Mouse (Mus musculus) forebrain, embryonic 12.5 days (tissue): ENCODE data around the gene Sez6. TPM values are rescaled to one million over a fixed set of nuclear protein-coding genes. Genes with fewer than 3 reads are reported as not detected.

Experiments used
- ATAC-seq: fragments of 200-750 bp; cut with Nextera tagmentation; 2 replicates; pipeline ENCODE4 v1.8.0; 2017; ENCODE audit warnings: moderate TSS enrichment; ENCODE audit not compliant: low FRiP score
- H3K27ac ChIP-seq: fragments of 300-500 bp; sonication (generic); 2 replicates; pipeline ENCODE4 v1.5.1; 2016; ENCODE audit warnings: mild to moderate bottlenecking
- H3K27me3 ChIP-seq: fragments of 300-500 bp; sonication (generic); 2 replicates; pipeline ENCODE4 v1.6.1; 2016; ENCODE audit warnings: mild to moderate bottlenecking
- H3K36me3 ChIP-seq: fragments of 300-500 bp; sonication (generic); replicated peaks from 2 replicates; pipeline ENCODE4 v1.6.1; 2016; ENCODE audit warnings: mild to moderate bottlenecking
- H3K4me1 ChIP-seq: fragments of 300-500 bp; sonication (generic); 2 replicates; pipeline ENCODE4 v1.6.1; 2016
- H3K4me2 ChIP-seq: fragments of 300-500 bp; sonication (generic); 2 replicates; pipeline ENCODE4 v1.6.1; 2016; ENCODE audit warnings: mild to moderate bottlenecking, moderate library complexity
- H3K4me3 ChIP-seq: fragments of 300-500 bp; sonication (generic); replicated peaks from 2 replicates; pipeline ENCODE4 v1.5.1; 2016; ENCODE audit warnings: mild to moderate bottlenecking
- H3K9ac ChIP-seq: fragments of 300-500 bp; sonication (generic); 2 replicates; pipeline ENCODE4 v1.6.1; 2016; ENCODE audit warnings: mild to moderate bottlenecking
- H3K9me3 ChIP-seq: fragments of 300-500 bp; sonication (generic); 2 replicates; pipeline ENCODE4 v1.6.1; 2016
- WGBS: fragments of 180-500 bp; shearing (Covaris S2); methylation state at CpG from one replicate; pipeline ENCODE4 v1.1.7; 2016; 5-methylcytosine and 5-hydroxymethylcytosine counted together
- polyA plus RNA-seq: library from polyadenylated mRNA; unstranded; fragments of >200 nt; fragmentation: Nextera tagmentation; extraction: Ambion mirVana; gene quantifications from 2 replicates; pipeline ENCODE4 v1.2.1, GENCODE M21; 2016

Sez6 gene
- polyA plus RNA-seq, 1 experiment from 2014 or later: 54.0 TPM

DNA sequence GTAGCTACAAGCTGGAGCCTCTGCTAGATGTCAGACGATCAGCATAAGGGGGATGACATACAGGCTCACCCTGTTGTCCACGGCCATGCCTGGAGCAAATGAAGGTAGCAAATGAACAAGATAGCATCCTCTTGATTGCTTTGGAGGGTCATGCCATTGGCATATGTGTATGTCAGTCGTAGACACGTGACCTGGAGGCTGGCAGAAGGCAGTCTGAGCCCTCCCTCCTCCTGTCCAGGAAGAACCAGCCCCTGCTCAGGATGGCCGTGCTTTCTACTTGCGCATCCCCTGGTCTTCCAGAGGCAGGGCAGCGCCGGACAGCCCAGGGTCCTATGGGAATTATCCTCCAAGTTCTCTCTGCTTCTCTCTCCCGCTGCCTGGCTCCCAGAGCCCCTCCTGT lies 28.3 kb downstream of the Sez6 start:
- H3K27me3 ChIP-seq: peaks cover 77% of the 10 kb centered on the region
- H3K4me2 ChIP-seq: no peak overlapping the region
- 78% methylated on average over 9 of the region's 9 CpGs for WGBS
- ATAC-seq: no peak
- 0 out of 2 replicates have a peak overlapping the region, but pooled peaks have one; percentile 14 for H3K27ac ChIP-seq
- H3K36me3 ChIP-seq: 0 out of 2 replicates have a peak, but pooled peaks cover 6% of the 10 kb centered on the region
- no peak overlapping the region for H3K4me3 ChIP-seq
- no peaks in the 10 kb centered on the region for H3K9me3 ChIP-seq
- no peak overlapping the region; the same call in 1 of the 2 replicates for H3K9ac ChIP-seq
- peaks cover 36% of the 10 kb centered on the region for H3K4me1 ChIP-seq

DNA sequence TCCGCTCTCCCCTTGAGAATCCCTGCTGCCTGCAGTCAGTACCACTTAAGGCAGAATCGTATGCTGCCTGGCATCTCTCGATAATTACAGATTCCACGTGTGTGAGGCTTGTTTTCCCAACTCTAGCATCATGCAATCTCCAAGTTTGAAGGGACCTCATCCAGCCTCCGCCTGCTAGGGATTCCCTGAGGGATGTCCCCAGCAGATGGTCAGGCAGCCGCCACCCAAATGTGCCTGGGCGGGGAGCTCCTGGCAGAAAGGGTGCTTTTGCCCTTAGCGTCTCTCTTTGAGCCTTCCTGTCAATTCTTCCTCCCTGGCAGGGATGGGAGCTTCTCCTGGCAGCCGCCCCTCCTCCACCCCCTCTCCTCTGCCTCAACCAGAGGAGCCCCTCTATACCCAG lies 29.6 kb downstream of the Sez6 start:
- peaks cover 65% of the 10 kb centered on the region for H3K27me3 ChIP-seq
- 56% methylated on average over 9 of the region's 9 CpGs for WGBS
- H3K4me2 ChIP-seq: no peak overlapping the region
- ATAC-seq: no peak
- H3K36me3 ChIP-seq: no peaks in the 10 kb centered on the region
- no peak overlapping the region for H3K4me3 ChIP-seq
- H3K9ac ChIP-seq: no peak overlapping the region
- no peaks in the 10 kb centered on the region for H3K9me3 ChIP-seq
- peaks cover 47% of the 10 kb centered on the region for H3K4me1 ChIP-seq
- 0 out of 2 replicates have a peak overlapping the region, but pooled peaks have one; percentile 13 for H3K27ac ChIP-seq

DNA sequence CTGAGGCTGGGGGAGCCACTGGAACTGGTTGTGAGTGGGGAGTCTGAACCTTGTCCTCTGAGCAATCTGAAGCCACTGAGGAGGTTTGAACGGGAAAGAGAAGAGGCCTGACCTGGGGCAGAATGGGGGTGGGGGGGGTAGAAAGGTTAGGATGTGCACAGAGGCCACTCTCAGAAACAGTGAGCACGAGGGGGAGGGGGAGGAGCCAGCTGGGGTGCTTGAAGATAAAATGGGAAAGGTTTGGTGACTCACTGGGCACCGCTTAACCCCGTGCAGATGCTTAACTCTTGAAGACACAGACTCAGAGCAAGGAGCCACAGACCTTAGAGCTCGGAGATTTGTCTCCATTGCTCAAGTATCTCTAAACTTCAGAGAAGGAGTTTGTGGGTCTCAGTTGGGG lies 30.3 kb downstream of the Sez6 start:
- Histone ChIP-seq H3K4me1 (peaks cover 51% of the 10 kb centered on the region), H3K4me3 (no peak overlapping the region), H3K27ac (no peak overlapping the region), H3K27me3 (peaks cover 60% of the 10 kb centered on the region), H3K9ac (no peak overlapping the region), H3K4me2 (no peak overlapping the region), H3K36me3 (no peaks in the 10 kb centered on the region), H3K9me3 (no peaks in the 10 kb centered on the region)
- WGBS: 49% methylated on average over 5 of the region's 5 CpGs
- no peak for ATAC-seq

DNA sequence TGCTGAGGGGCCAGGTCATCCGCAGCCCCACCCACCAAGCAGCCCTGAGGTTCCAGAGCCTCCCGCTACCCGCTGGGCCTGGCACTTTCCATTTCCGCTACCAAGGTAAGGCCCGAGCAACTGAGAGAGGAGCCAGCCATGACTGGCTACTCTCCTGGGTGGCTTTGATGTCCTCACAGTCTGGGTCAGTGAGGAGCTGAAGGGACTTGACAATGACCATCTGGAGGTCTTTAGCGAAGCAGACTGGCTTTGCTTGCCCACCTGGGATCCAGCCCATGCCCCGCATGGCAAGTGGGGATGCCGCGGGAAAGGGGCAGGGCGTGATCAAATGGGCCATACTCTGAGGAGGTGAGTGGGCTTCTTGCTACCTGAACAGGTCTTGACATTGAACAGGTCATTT lies 32.3 kb downstream of the Sez6 start:
- peaks cover 54% of the 10 kb centered on the region for H3K27me3 ChIP-seq

DNA sequence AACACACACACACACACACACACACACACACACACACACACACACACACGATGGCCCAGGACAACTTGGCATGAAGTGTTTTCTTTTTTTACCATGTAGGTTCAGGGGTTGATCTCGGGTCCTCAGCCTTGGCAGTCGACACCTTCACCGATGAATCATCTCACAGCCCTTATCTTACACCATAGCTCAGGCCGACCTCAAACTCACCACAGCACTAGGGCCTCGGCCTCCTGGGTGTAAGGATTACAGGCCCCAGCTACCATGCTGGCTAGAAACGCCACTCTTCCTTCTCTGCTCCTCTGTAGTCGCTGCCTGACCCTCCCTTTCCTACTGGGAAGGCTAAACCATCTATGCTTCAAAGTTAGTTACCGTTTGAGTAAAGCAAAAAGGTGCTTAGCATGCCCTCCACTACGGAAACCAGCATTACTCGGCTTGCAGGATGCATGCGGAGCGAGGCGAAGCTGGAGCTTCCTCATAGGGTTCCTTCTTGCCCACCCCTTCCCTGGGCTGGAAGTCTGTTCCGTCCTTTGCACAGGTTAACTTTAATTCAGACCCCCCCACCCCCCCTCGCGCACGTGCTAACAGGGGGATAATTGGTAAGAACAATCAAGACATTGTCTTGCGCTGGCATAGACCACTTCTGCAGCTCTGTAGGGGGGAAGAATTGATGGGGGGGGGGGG lies 34.0 kb downstream of the Sez6 start:
- Histone ChIP-seq H3K27me3 (peaks cover 54% of the 10 kb centered on the region), H3K27ac (peak overlapping the region; percentile 93), H3K9me3 (no peaks in the 10 kb centered on the region), H3K4me2 (peak overlapping the region; percentile 42), H3K9ac (peak overlapping the region; percentile 21; the same call in 1 of the 2 replicates), H3K36me3 (0 out of 2 replicates have a peak, but pooled peaks cover 2% of the 10 kb centered on the region), H3K4me3 (peak overlapping the region; percentile 13), H3K4me1 (peaks cover 44% of the 10 kb centered on the region)
- peak; percentile 13; the same call in 1 of the 2 replicates for ATAC-seq
- WGBS: 6% methylated on average over 19 of the region's 19 CpGs

More for the DNA sequence above, 32.3 kb downstream of the Sez6 start:
- no peaks in the 10 kb centered on the region for H3K9me3 ChIP-seq
- H3K4me1 ChIP-seq: peaks cover 50% of the 10 kb centered on the region
- no peak overlapping the region for H3K27ac ChIP-seq
- 89% methylated on average over 10 of the region's 10 CpGs for WGBS
- no peak for ATAC-seq
- no peak overlapping the region for H3K4me2 ChIP-seq
- no peaks in the 10 kb centered on the region for H3K36me3 ChIP-seq
- no peak overlapping the region for H3K4me3 ChIP-seq
- H3K9ac ChIP-seq: no peak overlapping the region

DNA sequence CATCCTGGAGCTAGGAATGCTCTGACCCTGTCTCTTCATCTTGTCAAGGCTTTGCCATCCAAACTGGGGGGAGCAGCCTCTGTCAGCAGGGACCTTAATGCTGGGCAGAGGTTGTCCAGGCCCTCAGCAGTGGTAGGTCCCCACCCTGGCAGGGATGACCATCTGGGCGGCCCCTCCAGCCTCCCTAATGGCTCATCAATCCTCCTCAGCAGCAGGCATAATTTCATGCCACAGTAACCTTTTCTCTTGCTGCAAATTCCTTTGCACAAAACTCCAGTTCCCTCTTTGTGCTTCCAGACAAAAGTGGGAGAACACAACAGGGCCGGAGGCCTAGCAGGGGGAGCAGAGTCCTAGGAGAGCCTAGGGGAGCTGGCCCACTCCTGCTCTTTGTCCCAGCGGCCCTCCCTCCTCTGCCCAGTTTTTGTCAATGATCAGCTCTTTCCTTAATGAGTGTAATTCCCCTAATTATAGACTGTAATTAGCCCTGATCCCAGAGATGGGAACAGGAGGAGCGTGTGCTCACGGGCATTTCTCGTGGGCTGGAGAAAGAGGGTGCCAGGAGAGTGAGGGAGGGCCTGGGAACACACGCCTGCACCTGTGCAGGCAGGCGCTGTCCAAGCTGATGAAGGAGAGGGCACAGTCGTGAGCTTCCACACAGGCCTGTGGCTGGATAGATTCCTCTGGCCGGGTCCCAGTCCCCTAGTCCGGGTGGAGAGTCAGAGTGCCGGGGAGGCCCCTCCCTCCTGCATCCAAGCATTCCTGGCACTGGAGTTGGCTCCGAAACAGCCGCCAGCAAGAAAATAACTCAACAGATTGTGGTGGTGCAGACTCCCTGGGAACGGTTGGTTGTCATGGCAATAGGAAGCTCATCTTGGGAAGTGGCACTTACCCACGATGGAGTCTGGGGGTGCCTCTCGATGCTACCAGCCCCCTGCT lies 34.8 kb downstream of the Sez6 start:
- H3K4me3 ChIP-seq: peak overlapping the region; percentile 16
- WGBS: 3% methylated on average over 17 of the region's 17 CpGs

DNA sequence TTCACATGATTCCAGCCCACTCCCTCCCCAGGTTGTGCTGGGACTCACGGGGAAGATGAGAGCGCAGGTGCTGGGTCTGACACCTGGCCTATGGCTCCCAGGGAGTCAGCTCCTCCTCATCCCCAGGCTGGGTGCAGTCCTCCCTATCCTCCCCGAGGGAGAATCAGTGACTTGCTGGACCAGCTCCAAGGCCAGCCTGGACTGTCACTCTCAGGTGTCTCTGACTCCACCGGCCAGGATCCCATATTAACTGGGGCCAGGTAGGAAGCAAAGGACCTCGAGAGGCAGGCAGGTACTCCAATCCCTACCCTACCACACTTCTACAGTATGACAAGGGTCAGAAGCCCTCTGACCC lies 35.4 kb downstream of the Sez6 start:
- H3K27me3 ChIP-seq: peaks cover 52% of the 10 kb centered on the region
- H3K36me3 ChIP-seq: 0 out of 2 replicates have a peak, but pooled peaks cover 11% of the 10 kb centered on the region
- no peak overlapping the region for H3K4me3 ChIP-seq
- no peak overlapping the region for H3K9ac ChIP-seq
- WGBS: 43% methylated on average over 5 of the region's 5 CpGs
- H3K27ac ChIP-seq: peak overlapping the region; percentile 93
- H3K9me3 ChIP-seq: no peaks in the 10 kb centered on the region
- peak; percentile 5; the same call in 1 of the 2 replicates for ATAC-seq
- peak overlapping the region; percentile 42 for H3K4me2 ChIP-seq
- H3K4me1 ChIP-seq: peaks cover 30% of the 10 kb centered on the region

More for the DNA sequence above, 34.8 kb downstream of the Sez6 start:
- H3K9ac ChIP-seq: peak overlapping the region; percentile 38; the same call in 1 of the 2 replicates
- H3K9me3 ChIP-seq: no peaks in the 10 kb centered on the region
- H3K36me3 ChIP-seq: 0 out of 2 replicates have a peak, but pooled peaks cover 10% of the 10 kb centered on the region
- peak; percentile 87 for ATAC-seq
- H3K4me2 ChIP-seq: peak overlapping the region; percentile 42
- H3K4me1 ChIP-seq: peaks cover 37% of the 10 kb centered on the region
- H3K27ac ChIP-seq: peak overlapping the region; percentile 93
- H3K27me3 ChIP-seq: peaks cover 52% of the 10 kb centered on the region

DNA sequence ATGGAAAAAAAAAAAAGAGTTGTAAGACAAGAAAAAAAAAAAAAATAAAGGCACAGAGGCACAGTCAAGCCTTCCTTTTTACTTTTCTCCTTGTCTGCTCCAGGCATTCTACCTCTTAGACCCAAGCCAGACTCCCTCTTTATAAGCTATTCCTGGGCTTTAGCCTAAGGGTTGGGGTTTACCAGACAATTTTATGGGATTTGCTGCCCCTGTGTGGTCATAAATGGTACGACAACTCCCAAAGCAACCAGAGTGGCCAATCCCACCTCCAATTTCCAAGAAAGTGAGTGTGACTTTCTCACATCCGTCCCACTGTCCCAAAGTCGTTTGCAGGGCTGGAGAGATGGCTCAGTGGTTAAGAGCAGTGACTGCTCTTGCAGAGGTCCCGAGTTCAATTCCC lies 36.5 kb downstream of the Sez6 start:
- no peaks in the 10 kb centered on the region for H3K9me3 ChIP-seq
- 0% methylated on average over 4 of the region's 4 CpGs for WGBS
- peaks cover 27% of the 10 kb centered on the region for H3K4me1 ChIP-seq
- H3K4me2 ChIP-seq: no peak overlapping the region
- peaks cover 46% of the 10 kb centered on the region for H3K27me3 ChIP-seq
- no peak overlapping the region for H3K4me3 ChIP-seq
- 0 out of 2 replicates have a peak, but pooled peaks have one; percentile 34 for ATAC-seq
- no peak overlapping the region for H3K27ac ChIP-seq
- 0 out of 2 replicates have a peak, but pooled peaks cover 11% of the 10 kb centered on the region for H3K36me3 ChIP-seq
- no peak overlapping the region for H3K9ac ChIP-seq

DNA sequence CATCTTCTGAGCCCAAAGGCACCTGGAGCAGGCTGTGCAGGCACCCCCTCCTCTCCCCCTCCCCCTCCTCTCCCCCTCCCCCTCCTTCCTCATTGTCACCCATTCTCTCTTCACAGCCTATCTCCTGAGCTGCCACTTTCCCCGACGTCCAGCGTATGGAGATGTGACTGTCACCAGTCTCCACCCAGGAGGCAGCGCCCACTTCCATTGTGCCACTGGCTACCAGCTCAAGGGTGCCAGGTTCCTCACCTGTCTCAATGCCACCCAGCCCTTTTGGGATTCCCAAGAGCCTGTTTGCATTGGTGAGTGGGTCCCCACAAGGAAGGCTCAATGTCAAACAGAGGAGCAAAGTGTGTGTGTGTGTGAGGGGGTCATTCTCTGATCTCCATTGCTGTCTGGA lies 38.2 kb downstream of the Sez6 start:
- no peaks in the 10 kb centered on the region for H3K9me3 ChIP-seq
- no peak for ATAC-seq
- peaks cover 53% of the 10 kb centered on the region for H3K27me3 ChIP-seq
- H3K27ac ChIP-seq: no peak overlapping the region
- 0 out of 2 replicates have a peak, but pooled peaks cover 14% of the 10 kb centered on the region for H3K36me3 ChIP-seq
- H3K4me1 ChIP-seq: peaks cover 27% of the 10 kb centered on the region
- H3K9ac ChIP-seq: no peak overlapping the region
- WGBS: 72% methylated on average over 4 of the region's 4 CpGs
- H3K4me3 ChIP-seq: no peak overlapping the region
- no peak overlapping the region for H3K4me2 ChIP-seq

DNA sequence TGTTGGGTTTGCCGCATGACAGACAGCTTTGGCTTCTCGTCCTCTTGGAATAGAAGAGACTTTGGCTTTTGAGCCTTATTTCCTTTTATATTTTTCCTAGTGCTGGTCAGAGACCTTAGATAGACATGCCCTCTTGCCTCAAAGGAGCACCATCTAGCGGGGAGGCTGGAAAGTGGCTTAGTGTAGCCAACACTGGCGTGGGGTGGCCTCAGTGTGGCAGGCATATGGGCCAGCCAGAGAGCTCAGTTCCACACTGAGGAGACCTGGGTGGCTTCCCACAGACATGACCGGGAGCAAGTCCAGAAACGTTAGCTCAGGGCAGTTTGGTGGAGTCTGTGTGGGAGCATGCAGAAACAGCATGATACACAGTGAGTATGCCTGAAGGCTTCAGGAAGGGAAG lies 40.1 kb downstream of the Sez6 start:
- Histone ChIP-seq H3K36me3 (peaks cover 14% of the 10 kb centered on the region; the same call in 1 of the 2 replicates), H3K9ac (no peak overlapping the region), H3K4me3 (no peak overlapping the region), H3K4me2 (no peak overlapping the region), H3K27me3 (peaks cover 71% of the 10 kb centered on the region), H3K27ac (no peak overlapping the region), H3K9me3 (no peaks in the 10 kb centered on the region), H3K4me1 (peaks cover 11% of the 10 kb centered on the region)
- WGBS: 81% methylated on average over 6 of the region's 6 CpGs
- no peak for ATAC-seq

DNA sequence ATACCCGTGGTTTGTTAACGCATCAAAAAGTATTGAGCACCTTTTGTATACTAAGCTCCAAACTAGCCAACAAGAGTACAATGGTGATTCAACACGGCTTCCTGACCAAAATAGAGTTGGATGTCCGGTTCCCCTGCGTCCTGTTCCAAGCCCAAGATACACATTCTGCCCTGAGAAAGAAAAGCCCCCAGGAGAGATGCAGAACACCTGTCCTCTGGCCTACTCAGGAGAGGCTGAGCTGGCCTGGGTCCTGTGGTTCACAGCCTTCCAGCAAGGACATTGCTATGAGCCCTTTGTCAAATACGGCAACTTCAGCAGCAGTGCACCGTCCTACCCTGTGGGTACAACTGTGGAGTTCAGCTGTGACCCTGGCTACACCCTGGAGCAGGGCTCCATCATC lies 42.9 kb downstream of the Sez6 start:
- Histone ChIP-seq H3K4me2 (no peak overlapping the region), H3K4me3 (no peak overlapping the region), H3K36me3 (peaks cover 21% of the 10 kb centered on the region; the same call in 1 of the 2 replicates), H3K4me1 (no peaks in the 10 kb centered on the region), H3K27me3 (peaks cover 83% of the 10 kb centered on the region), H3K9me3 (no peaks in the 10 kb centered on the region), H3K9ac (no peak overlapping the region), H3K27ac (no peak overlapping the region)
- ATAC-seq: peak; percentile 30; the same call in 1 of the 2 replicates
- WGBS: 91% methylated on average over 7 of the region's 7 CpGs

DNA sequence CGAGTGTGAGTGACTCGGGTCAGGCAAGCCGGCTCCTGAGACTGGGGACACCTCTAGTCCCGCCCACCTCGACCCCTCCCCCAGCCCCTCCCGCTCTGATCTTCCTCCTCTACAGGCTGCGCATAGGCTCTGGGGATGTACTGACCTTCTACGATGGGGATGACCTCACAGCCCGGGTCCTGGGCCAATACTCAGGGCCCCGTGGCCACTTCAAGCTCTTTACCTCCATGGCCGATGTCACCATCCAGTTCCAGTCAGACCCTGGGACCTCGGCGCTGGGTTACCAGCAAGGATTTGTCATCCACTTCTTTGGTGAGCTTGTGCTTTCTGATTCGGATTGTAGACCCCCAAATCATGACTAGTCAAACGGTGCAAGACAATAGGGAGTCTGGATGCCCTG lies 43.7 kb downstream of the Sez6 start:
- Histone ChIP-seq H3K4me1 (no peaks in the 10 kb centered on the region), H3K27ac (no peak overlapping the region), H3K36me3 (peaks cover 21% of the 10 kb centered on the region; the same call in 1 of the 2 replicates), H3K9me3 (no peaks in the 10 kb centered on the region), H3K9ac (no peak overlapping the region), H3K4me2 (no peak overlapping the region), H3K27me3 (peaks cover 75% of the 10 kb centered on the region), H3K4me3 (no peak overlapping the region)
- 47% methylated on average over 15 of the region's 15 CpGs for WGBS
- no peak for ATAC-seq
